Mouse (Mus musculus) left cerebral cortex, postnatal 25 days (tissue): ENCODE results near the gene Adamts9. TPM values are rescaled to one million over a fixed set of nuclear protein-coding genes. Genes with fewer than 3 reads are reported as not detected.

Experiments
- DNase-seq, 2 experiments: peaks; one replicate each; pipeline ENCODE4 v3.0.0; 2022; ENCODE audit warnings: low spot score in 2 of 2, mixed read lengths in 1 of 2
- intact Hi-C: fragments of 180-260 bp; cut with DNase I; formaldehyde crosslinking; loops from one replicate; pipeline ENCODE4 v1.15.1; 2025
- total RNA-seq, 2 experiments: library from RNA; stranded (reverse); gene quantifications; 2 replicates each; pipeline ENCODE4 v1.2.3; 2021

The Adamts9 gene
- total RNA-seq, result 1 to 10 TPM; 2.9 to 3.0 TPM

- peak; percentile 36 to 42 for DNase-seq
- intact Hi-C loops, result loop anchor here (5.0 kb wide), 1 partner anchor 504 kb away; no protein-coding TSS in a partner anchor
Observed at GRCm38 (mm10) chr6:92943057-92943781, at the start of gene Adamts9. Gene Adamts9 (minus strand): TSS chr6:92943492.

GRCm38 (mm10) chr6:92991616-92992015 lies 48.3 kb upstream of the Adamts9 start:
- intact Hi-C loops, result no loop called here
- DNase-seq, result no peak

GRCm38 (mm10) chr6:92988620-92988998 lies 45.3 kb upstream of the Adamts9 start:
- DNase-seq, result no peak
- intact Hi-C loops, result no loop called here

- intact Hi-C loops, result no loop called here
Observed at GRCm38 (mm10) chr6:92987846-92988619, 44.7 kb upstream of the Adamts9 start.

GRCm38 (mm10) chr6:92987366-92987765 lies 44.1 kb upstream of the Adamts9 start:
- intact Hi-C loops, result no loop called here
- no peak for DNase-seq

More at GRCm38 (mm10) chr6:92987846-92988619, 44.7 kb upstream of the Adamts9 start:
- DNase-seq, result no peak

GRCm38 (mm10) chr6:92983421-92983820 lies 40.1 kb upstream of the Adamts9 start:
- intact Hi-C loops, result no loop called here
- no peak for DNase-seq

- intact Hi-C loops, result no loop called here
- DNase-seq, result peak in 1 of 2 experiments; percentile 23
Observed at GRCm38 (mm10) chr6:92981451-92982186, 38.3 kb upstream of the Adamts9 start.

- intact Hi-C loops, result no loop called here
- DNase-seq, result no peak
Observed at GRCm38 (mm10) chr6:92973340-92973739, 30.0 kb upstream of the Adamts9 start.

- intact Hi-C loops, result no loop called here
- no peak for DNase-seq
Observed at GRCm38 (mm10) chr6:92968718-92969117, 25.4 kb upstream of the Adamts9 start.

GRCm38 (mm10) chr6:92968216-92968615 lies 24.9 kb upstream of the Adamts9 start:
- intact Hi-C loops, result no loop called here
- no peak for DNase-seq

GRCm38 (mm10) chr6:92962966-92963365 lies 19.7 kb upstream of the Adamts9 start:
- DNase-seq, result no peak
- intact Hi-C loops, result no loop called here

- intact Hi-C loops, result no loop called here
- DNase-seq, result no peak
Observed at GRCm38 (mm10) chr6:92960997-92961396, 17.7 kb upstream of the Adamts9 start.

GRCm38 (mm10) chr6:92959416-92959815 lies 16.1 kb upstream of the Adamts9 start:
- no peak for DNase-seq
- intact Hi-C loops, result no loop called here

GRCm38 (mm10) chr6:92947337-92948042 lies 4.2 kb upstream of the Adamts9 start:
- intact Hi-C loops, result no loop called here
- no peak for DNase-seq

- intact Hi-C loops, result loop anchor here (5.0 kb wide), 1 partner anchor 503 kb away; no protein-coding TSS in a partner anchor
- no peak for DNase-seq
Observed at GRCm38 (mm10) chr6:92944711-92945110, 1.4 kb upstream of the Adamts9 start.

- DNase-seq, result no peak
- intact Hi-C loops, result loop anchor here (5.0 kb wide), 1 partner anchor 503 kb away; no protein-coding TSS in a partner anchor
Observed at GRCm38 (mm10) chr6:92944048-92944685, 875 bp upstream of the Adamts9 start.

- DNase-seq, result peak in 1 of 2 experiments; percentile 4
Observed at GRCm38 (mm10) chr6:92941756-92942420, 1.4 kb downstream of the Adamts9 start.

GRCm38 (mm10) chr6:92941281-92941731 lies 2.0 kb downstream of the Adamts9 start:
- intact Hi-C loops, result loop anchor here (2.0 to 5.0 kb wide), 2 partner anchors 155 to 506 kb away; no protein-coding TSS in a partner anchor
- DNase-seq, result peak; percentile 62 to 66

More at GRCm38 (mm10) chr6:92941756-92942420, 1.4 kb downstream of the Adamts9 start:
- intact Hi-C loops, result loop anchor here (2.0 to 5.0 kb wide), 2 partner anchors 155 to 505 kb away; no protein-coding TSS in a partner anchor
